Mouse (Mus musculus) inflammation-experienced regulatory T-cells, adult 16 weeks (primary cell): ENCODE measurements around the gene Hephl1. TPM values are rescaled to one million over a fixed set of nuclear protein-coding genes. Genes with fewer than 3 reads are reported as not detected.

Source experiments
- polyA plus RNA-seq: library from polyadenylated mRNA; unstranded; fragments of 100-300 nt; shearing (Covaris generic); gene quantifications from one replicate; pipeline ENCODE4 v1.2.1, GENCODE M21; 2017

Gene Hephl1
- polyA plus RNA-seq, result not detected

GRCm38 (mm10) chr9:15112008-15112407 lies at the start of gene Hephl1:
Gene Hephl1, minus strand, starts transcription at chr9:15112108.

GRCm38 (mm10) chr9:15045084-15045669 lies 66.7 kb downstream of the Hephl1 start, which contains the start of gene Panx1:
Gene Panx1, minus strand, starts transcription at chr9:15045478.

Other genes with a start within 250 kb of the Hephl1 start
- gene Izumo1r, start 208.2 kb downstream of the Hephl1 start, polyA plus RNA-seq, result 1,226 TPM
- 30.7 TPM for gene Panx1, start 66.6 kb downstream of the Hephl1 start, polyA plus RNA-seq
- 0.24 TPM for gene Vstm5, start 126.9 kb upstream of the Hephl1 start, polyA plus RNA-seq
- gene Med17, start 167.8 kb upstream of the Hephl1 start, polyA plus RNA-seq, result 72.3 TPM
- 70.4 TPM for gene Taf1d, start 194.1 kb upstream of the Hephl1 start, polyA plus RNA-seq
- 3.5 TPM for gene 4931406C07Rik, start 194.3 kb upstream of the Hephl1 start, polyA plus RNA-seq
- 32.7 TPM for gene Cep295, start 245.7 kb upstream of the Hephl1 start, polyA plus RNA-seq